Mouse (Mus musculus): Measurements from ENCODE around the gene Ceacam20. TPM values are rescaled to one million over a fixed set of nuclear protein-coding genes. Genes with fewer than 3 reads are reported as not detected.

Ceacam20 gene
- polyA plus RNA-seq, 2 experiments: not detected

- 53% methylated on average over 10 of the region's 12 CpGs for WGBS
- H3K4me1 ChIP-seq (ENCODE audit: control insufficient read depth, insufficient read depth, low read length): 0 out of 2 replicates have a peak, but pooled peaks cover 2% of the 10 kb centered on the region
- H3K4me3 ChIP-seq (replicated peaks; ENCODE audit: low read length): no peak overlapping the region
- H3K9ac ChIP-seq (ENCODE audit: low read depth, low read length, severe bottlenecking): no peak overlapping the region
- TF ChIP-seq POLR2A (IDR thresholded peaks at IDR 0.05; ENCODE audit: borderline replicate concordance, extremely low read depth, insufficient read depth, insufficient read length): no peak
- ATAC-seq (ENCODE audit: low FRiP score, low read depth) (peak; percentile 75; the same call in 1 of the 2 replicates), DNase-seq (ENCODE audit: low spot score) (peak; percentile 77)
- no peaks in the 10 kb centered on the region for H3K36me3 ChIP-seq (ENCODE audit: control insufficient read depth, insufficient read depth, low read length)
- H3K27ac ChIP-seq (replicated peaks; ENCODE audit: low read depth, low read length): no peak overlapping the region
- H3K4me2 ChIP-seq (replicated peaks; ENCODE audit: low read depth, low read length, severe bottlenecking): no peak overlapping the region
- no peaks in the 10 kb centered on the region for H3K9me3 ChIP-seq (ENCODE audit: control insufficient read depth, low read length)
- H3K27me3 ChIP-seq (ENCODE audit: control insufficient read depth, insufficient read depth, low read length): no peaks in the 10 kb centered on the region
Observed at GRCm38 (mm10) chr7:19939555-19940235, 25.5 kb upstream of the Ceacam20 start.

GRCm38 (mm10) chr7:19940256-19940655, 25.0 kb upstream of the Ceacam20 start:
- no peak for DNase-seq (ENCODE audit: low spot score)
- Histone ChIP-seq H3K27me3 (ENCODE audit: control insufficient read depth, insufficient read depth, low read length) (no peaks in the 10 kb centered on the region), H3K4me3 (replicated peaks; ENCODE audit: low read length) (no peak overlapping the region), H3K4me2 (replicated peaks; ENCODE audit: low read depth, low read length, severe bottlenecking) (no peak overlapping the region), H3K4me1 (ENCODE audit: control insufficient read depth, insufficient read depth, low read length) (0 out of 2 replicates have a peak, but pooled peaks cover 2% of the 10 kb centered on the region), H3K9me3 (ENCODE audit: control insufficient read depth, low read length) (no peaks in the 10 kb centered on the region), H3K9ac (ENCODE audit: low read depth, low read length, severe bottlenecking) (no peak overlapping the region), H3K36me3 (ENCODE audit: control insufficient read depth, insufficient read depth, low read length) (no peaks in the 10 kb centered on the region), H3K27ac (replicated peaks; ENCODE audit: low read depth, low read length) (0 out of 2 replicates have a peak overlapping the region, but pooled peaks have one; percentile 2)
- 16% methylated on average over 5 of the region's 6 CpGs for WGBS
- TF ChIP-seq POLR2A (IDR thresholded peaks at IDR 0.05; ENCODE audit: borderline replicate concordance, extremely low read depth, insufficient read depth, insufficient read length): no peak
- ATAC-seq (ENCODE audit: low FRiP score, low read depth): no peak

GRCm38 (mm10) chr7:19944709-19945108, 20.5 kb upstream of the Ceacam20 start:
- no peaks in the 10 kb centered on the region for H3K9me3 ChIP-seq (ENCODE audit: control insufficient read depth, low read length)
- no peak overlapping the region for H3K4me3 ChIP-seq (replicated peaks; ENCODE audit: low read length)
- no peak overlapping the region for H3K27ac ChIP-seq (replicated peaks; ENCODE audit: low read depth, low read length)
- no peaks in the 10 kb centered on the region for H3K36me3 ChIP-seq (ENCODE audit: control insufficient read depth, insufficient read depth, low read length)
- TF ChIP-seq POLR2A (IDR thresholded peaks at IDR 0.05; ENCODE audit: borderline replicate concordance, extremely low read depth, insufficient read depth, insufficient read length): no peak
- 0 out of 2 replicates have a peak, but pooled peaks cover under 1% of the 10 kb centered on the region for H3K4me1 ChIP-seq (ENCODE audit: control insufficient read depth, insufficient read depth, low read length)
- no peak for DNase-seq (ENCODE audit: low spot score)
- H3K9ac ChIP-seq (ENCODE audit: low read depth, low read length, severe bottlenecking): no peak overlapping the region
- ATAC-seq (ENCODE audit: low FRiP score, low read depth): no peak
- WGBS: 87% methylated on average over 8 of the region's 8 CpGs
- no peak overlapping the region for H3K4me2 ChIP-seq (replicated peaks; ENCODE audit: low read depth, low read length, severe bottlenecking)
- H3K27me3 ChIP-seq (ENCODE audit: control insufficient read depth, insufficient read depth, low read length): no peaks in the 10 kb centered on the region

- Histone ChIP-seq H3K27ac (replicated peaks; ENCODE audit: low read depth, low read length) (no peak overlapping the region), H3K27me3 (ENCODE audit: control insufficient read depth, insufficient read depth, low read length) (no peaks in the 10 kb centered on the region), H3K9ac (ENCODE audit: low read depth, low read length, severe bottlenecking) (no peak overlapping the region), H3K4me3 (replicated peaks; ENCODE audit: low read length) (no peak overlapping the region), H3K4me2 (replicated peaks; ENCODE audit: low read depth, low read length, severe bottlenecking) (no peak overlapping the region), H3K4me1 (ENCODE audit: control insufficient read depth, insufficient read depth, low read length) (no peaks in the 10 kb centered on the region), H3K9me3 (ENCODE audit: control insufficient read depth, low read length) (no peaks in the 10 kb centered on the region), H3K36me3 (ENCODE audit: control insufficient read depth, insufficient read depth, low read length) (no peaks in the 10 kb centered on the region)
- ATAC-seq (ENCODE audit: low FRiP score, low read depth) (no peak), DNase-seq (ENCODE audit: low spot score) (no peak)
- WGBS: 86% methylated on average over 5 of the region's 5 CpGs
- no peak for TF ChIP-seq POLR2A (IDR thresholded peaks at IDR 0.05; ENCODE audit: borderline replicate concordance, extremely low read depth, insufficient read depth, insufficient read length)
Observed at GRCm38 (mm10) chr7:19945201-19945600, 20.0 kb upstream of the Ceacam20 start.

GRCm38 (mm10) chr7:19945821-19946515, 19.2 kb upstream of the Ceacam20 start:
- WGBS: 81% methylated on average over 13 of the region's 13 CpGs
- Histone ChIP-seq H3K27me3 (ENCODE audit: control insufficient read depth, insufficient read depth, low read length) (no peaks in the 10 kb centered on the region), H3K4me1 (ENCODE audit: control insufficient read depth, insufficient read depth, low read length) (no peaks in the 10 kb centered on the region), H3K9ac (ENCODE audit: low read depth, low read length, severe bottlenecking) (no peak overlapping the region), H3K4me3 (replicated peaks; ENCODE audit: low read length) (no peak overlapping the region), H3K36me3 (ENCODE audit: control insufficient read depth, insufficient read depth, low read length) (no peaks in the 10 kb centered on the region), H3K27ac (replicated peaks; ENCODE audit: low read depth, low read length) (no peak overlapping the region), H3K4me2 (replicated peaks; ENCODE audit: low read depth, low read length, severe bottlenecking) (no peak overlapping the region), H3K9me3 (ENCODE audit: control insufficient read depth, low read length) (no peaks in the 10 kb centered on the region)
- DNase-seq (ENCODE audit: low spot score) (peak; percentile 17), ATAC-seq (ENCODE audit: low FRiP score, low read depth) (no peak)
- no peak for TF ChIP-seq POLR2A (IDR thresholded peaks at IDR 0.05; ENCODE audit: borderline replicate concordance, extremely low read depth, insufficient read depth, insufficient read length)
